Comparison of ENCODE assay signal across 1 mouse cellular context in the genomic region with DNA sequence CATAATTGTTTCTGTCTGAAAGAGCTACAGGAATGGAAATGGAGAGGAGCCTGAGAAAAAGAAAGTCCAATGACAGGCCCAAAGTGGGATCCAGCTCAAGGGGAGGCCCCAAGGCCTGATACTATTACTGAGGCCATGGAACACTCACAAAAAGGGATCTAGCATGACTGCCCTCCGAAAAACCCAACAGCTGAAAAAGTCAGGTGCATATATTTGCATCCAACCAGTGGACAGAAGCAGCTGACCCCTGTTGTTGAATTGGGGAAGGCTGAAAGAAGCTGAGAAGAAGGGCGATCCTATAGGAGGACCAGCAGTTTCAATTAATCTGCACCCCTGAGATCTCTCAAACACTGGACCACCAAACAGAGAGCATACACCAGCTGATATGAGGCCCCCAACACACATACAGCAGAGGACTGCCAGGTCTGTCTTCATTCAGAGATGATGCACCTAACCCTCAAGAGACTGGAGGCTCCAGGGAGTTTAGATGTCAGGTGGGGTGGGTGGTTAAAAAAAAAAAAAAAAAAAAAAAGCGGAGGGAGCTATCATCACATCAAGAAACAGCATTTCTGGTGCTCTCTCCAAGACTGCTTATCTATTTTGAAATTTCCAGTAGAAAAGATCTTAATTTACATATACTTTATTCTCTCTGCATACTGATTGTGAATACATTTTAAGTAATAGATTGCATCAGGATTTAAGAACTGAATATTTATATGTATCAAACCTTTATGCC. TPM values are rescaled to one million over a fixed set of nuclear protein-coding genes. Genes with fewer than 3 reads are reported as not detected.
"Had no signal": no experiment of that assay in that cellular context is flagged by ENCODE, and none has a peak within 500 bp of the region (broad histone marks: within the 10 kb centered on the region; RNA-seq: fewer than 3 reads in every experiment).

No protein-coding gene starts in this region.

RNA-seq across cellular contexts. Expression of gene Lclat1, which starts 45.2 kb away (rescaled TPM):
- polyA plus RNA-seq: erythroblast, embryonic 14.5 days had no signal
